Mouse (Mus musculus): ENCODE results near the gene Kif26b.

Kif26b gene

GRCm38 (mm10) chr1:178540247-178540646, 11.3 kb downstream of the Kif26b start:
- no peak for DNase-seq (ENCODE audit: low read depth, low spot score)

GRCm38 (mm10) chr1:178542415-178542814, 13.5 kb downstream of the Kif26b start:
- DNase-seq (ENCODE audit: low read depth, low spot score): no peak

GRCm38 (mm10) chr1:178542990-178543944, 14.3 kb downstream of the Kif26b start:
- no peak for DNase-seq (ENCODE audit: low read depth, low spot score)

- DNase-seq (ENCODE audit: low read depth, low spot score): peak; percentile 74
Measured at GRCm38 (mm10) chr1:178544585-178544984, 15.7 kb downstream of the Kif26b start.

- no peak for DNase-seq (ENCODE audit: low read depth, low spot score)
Measured at GRCm38 (mm10) chr1:178549576-178549975, 20.7 kb downstream of the Kif26b start.

- no peak for DNase-seq (ENCODE audit: low read depth, low spot score)
Measured at GRCm38 (mm10) chr1:178550477-178551047, 21.6 kb downstream of the Kif26b start.

GRCm38 (mm10) chr1:178552278-178552897, 23.5 kb downstream of the Kif26b start:
- DNase-seq (ENCODE audit: low read depth, low spot score): no peak

GRCm38 (mm10) chr1:178552898-178553284, 24.0 kb downstream of the Kif26b start:
- DNase-seq (ENCODE audit: low read depth, low spot score): no peak

- no peak for DNase-seq (ENCODE audit: low read depth, low spot score)
Measured at GRCm38 (mm10) chr1:178556226-178556625, 27.3 kb downstream of the Kif26b start.

GRCm38 (mm10) chr1:178560043-178560442, 31.1 kb downstream of the Kif26b start:
- DNase-seq (ENCODE audit: low read depth, low spot score): no peak

- DNase-seq (ENCODE audit: low read depth, low spot score): no peak
Measured at GRCm38 (mm10) chr1:178563834-178564233, 34.9 kb downstream of the Kif26b start.

- DNase-seq (ENCODE audit: low read depth, low spot score): no peak
Measured at GRCm38 (mm10) chr1:178564800-178565199, 35.9 kb downstream of the Kif26b start.

- DNase-seq (ENCODE audit: low read depth, low spot score): no peak
Measured at GRCm38 (mm10) chr1:178568551-178569545, 39.9 kb downstream of the Kif26b start.

GRCm38 (mm10) chr1:178571009-178571408, 42.1 kb downstream of the Kif26b start:
- no peak for DNase-seq (ENCODE audit: low read depth, low spot score)

- no peak for DNase-seq (ENCODE audit: low read depth, low spot score)
Measured at GRCm38 (mm10) chr1:178571885-178572444, 43.0 kb downstream of the Kif26b start.

GRCm38 (mm10) chr1:178573406-178574032, 44.6 kb downstream of the Kif26b start:
- no peak for DNase-seq (ENCODE audit: low read depth, low spot score)

GRCm38 (mm10) chr1:178575706-178576105, 46.8 kb downstream of the Kif26b start:
- no peak for DNase-seq (ENCODE audit: low read depth, low spot score)

- no peak for DNase-seq (ENCODE audit: low read depth, low spot score)
Measured at GRCm38 (mm10) chr1:178576926-178577325, 48.0 kb downstream of the Kif26b start.

GRCm38 (mm10) chr1:178585366-178586020, 56.6 kb downstream of the Kif26b start:
- DNase-seq (ENCODE audit: low read depth, low spot score): no peak

Measured in WW6 (cell line).